Mouse (Mus musculus): ENCODE data around the gene Odaph. TPM values are rescaled to one million over a fixed set of nuclear protein-coding genes. Genes with fewer than 3 reads are reported as not detected.

The Odaph gene
- polyA plus RNA-seq, 1 experiment from 2014 or later: not detected

DNA sequence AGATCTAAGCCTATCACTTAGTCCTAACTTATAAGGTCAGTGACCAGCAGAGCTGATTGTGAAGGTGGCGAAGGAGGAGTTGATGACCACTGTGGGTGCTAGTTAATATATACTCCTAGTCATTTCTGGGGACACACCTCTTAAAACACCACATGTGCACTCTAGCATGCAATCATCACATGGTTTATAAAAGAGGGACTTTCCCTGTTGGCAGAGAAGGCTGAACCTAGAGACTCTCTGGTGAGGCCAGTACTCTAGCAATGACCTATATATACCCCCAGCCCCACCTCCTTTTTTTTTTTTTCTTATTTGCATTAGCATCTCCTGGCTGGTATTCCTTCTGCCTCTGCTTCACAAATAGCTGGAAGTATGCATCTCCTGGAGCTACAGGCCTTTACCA, 25.9 kb upstream of the Odaph start:
- peaks cover 11% of the 10 kb centered on the region for H3K36me3 ChIP-seq (ENCODE audit: control insufficient read depth, insufficient read depth, low read length)
- H3K27me3 ChIP-seq (ENCODE audit: control insufficient read depth, insufficient read depth, low read depth, low read length): no peaks in the 10 kb centered on the region
- no peak for ATAC-seq (ENCODE audit: low read depth)
- peak overlapping the region; percentile 55 for H3K9ac ChIP-seq (ENCODE audit: low read length)
- H3K4me3 ChIP-seq (ENCODE audit: low read length): peak overlapping the region; percentile 88
- peak overlapping the region; percentile 43 for H3K27ac ChIP-seq (ENCODE audit: low read length)
- peak overlapping the region; percentile 78 for H3K4me2 ChIP-seq (ENCODE audit: low read depth, low read length)
- 75% methylated on average over 1 of the region's 1 CpGs for WGBS
- H3K9me3 ChIP-seq (ENCODE audit: control insufficient read depth, low read length): no peaks in the 10 kb centered on the region
- H3K4me1 ChIP-seq (replicated peaks; ENCODE audit: control insufficient read depth, insufficient read depth, low read length): peaks cover 15% of the 10 kb centered on the region

DNA sequence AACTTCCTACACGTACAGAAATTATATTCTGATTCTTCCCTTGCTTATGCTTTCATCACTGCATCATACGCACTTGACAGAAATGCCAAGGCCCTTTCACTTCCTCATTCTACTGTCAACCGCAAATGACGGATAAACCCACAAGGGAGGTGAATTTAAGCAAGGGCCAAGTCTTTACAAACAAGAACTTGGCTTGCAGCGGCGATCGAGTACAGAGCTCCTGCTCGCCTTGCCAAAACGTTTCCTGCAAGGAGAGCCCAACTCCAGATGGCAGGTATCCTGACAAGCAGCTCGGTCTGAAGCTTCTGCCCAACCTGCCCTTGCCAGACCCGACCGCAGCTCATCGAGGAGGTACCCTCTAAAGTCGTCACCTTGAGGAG, 25.0 kb upstream of the Odaph start:
- Histone ChIP-seq H3K4me3 (ENCODE audit: low read length) (peak overlapping the region; percentile 88), H3K27me3 (ENCODE audit: control insufficient read depth, insufficient read depth, low read depth, low read length) (no peaks in the 10 kb centered on the region), H3K4me2 (ENCODE audit: low read depth, low read length) (peak overlapping the region; percentile 78), H3K9me3 (ENCODE audit: control insufficient read depth, low read length) (no peaks in the 10 kb centered on the region), H3K36me3 (ENCODE audit: control insufficient read depth, insufficient read depth, low read length) (peaks cover 5% of the 10 kb centered on the region), H3K9ac (ENCODE audit: low read length) (peak overlapping the region; percentile 89), H3K4me1 (replicated peaks; ENCODE audit: control insufficient read depth, insufficient read depth, low read length) (peaks cover 15% of the 10 kb centered on the region), H3K27ac (ENCODE audit: low read length) (peak overlapping the region; percentile 100)
- peak; percentile 13 for ATAC-seq (ENCODE audit: low read depth)
- WGBS: 0% methylated on average over 14 of the region's 14 CpGs

DNA sequence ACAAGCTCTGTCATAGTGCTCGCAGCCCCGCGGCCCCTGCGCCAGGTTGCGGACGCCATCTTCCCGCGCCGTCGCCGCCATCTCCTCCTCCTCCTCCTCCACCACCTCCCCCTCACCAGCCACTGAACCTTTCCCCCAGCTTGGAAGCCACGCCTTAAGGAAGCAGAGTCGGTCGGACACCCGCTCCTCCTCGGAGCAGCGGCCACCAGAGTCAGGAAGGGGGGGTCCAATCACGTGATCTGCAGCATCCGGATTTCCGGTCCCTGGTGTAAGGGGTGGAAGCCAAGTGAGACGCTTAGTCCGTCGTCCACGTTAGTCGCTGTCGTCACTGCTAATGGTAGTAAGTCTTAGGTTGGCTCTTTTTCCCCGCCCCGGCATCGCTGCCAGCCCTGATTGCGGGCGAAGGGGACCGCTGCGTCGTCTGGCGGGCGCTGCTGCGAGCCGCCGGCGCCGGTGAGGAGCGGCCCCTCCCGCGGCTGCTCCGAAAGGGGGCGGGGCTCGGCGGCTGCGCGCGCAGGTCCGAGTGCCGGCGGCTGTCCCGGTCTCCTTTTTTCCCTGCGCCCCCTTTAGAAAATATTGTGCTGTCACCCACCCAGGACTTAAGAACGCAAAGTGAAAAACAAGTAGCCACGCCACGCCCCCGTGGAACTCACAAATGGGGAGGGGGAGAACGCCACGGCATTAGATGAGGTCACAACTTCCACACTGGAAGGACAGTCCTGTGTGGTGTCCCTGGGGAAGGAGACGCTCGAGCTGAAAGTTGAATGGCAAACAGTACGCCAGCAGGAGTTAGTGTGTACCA, 24.4 kb upstream of the Odaph start, which contains the start of gene Rchy1:
TSS of gene Rchy1 (minus strand) at position 430 of the 802 bp plus-strand sequence.
- H3K27me3 ChIP-seq (ENCODE audit: control insufficient read depth, insufficient read depth, low read depth, low read length): no peaks in the 10 kb centered on the region
- WGBS: under 1% methylated on average over 62 of the region's 65 CpGs
- peak within 1 kb of the TSS; percentile 100 for H3K27ac ChIP-seq (ENCODE audit: low read length)
- peak within 1 kb of the TSS; percentile 88 for H3K4me3 ChIP-seq (ENCODE audit: low read length)
- peaks cover under 1% of the 10 kb centered on the region; the same call in 1 of the 2 replicates for H3K36me3 ChIP-seq (ENCODE audit: control insufficient read depth, insufficient read depth, low read length)
- H3K4me2 ChIP-seq (ENCODE audit: low read depth, low read length): peak within 1 kb of the TSS; percentile 78
- peak; percentile 98 for ATAC-seq (ENCODE audit: low read depth)
- H3K9me3 ChIP-seq (ENCODE audit: control insufficient read depth, low read length): no peaks in the 10 kb centered on the region
- H3K9ac ChIP-seq (ENCODE audit: low read length): peak within 1 kb of the TSS; percentile 89
- peaks cover 15% of the 10 kb centered on the region for H3K4me1 ChIP-seq (replicated peaks; ENCODE audit: control insufficient read depth, insufficient read depth, low read length)

DNA sequence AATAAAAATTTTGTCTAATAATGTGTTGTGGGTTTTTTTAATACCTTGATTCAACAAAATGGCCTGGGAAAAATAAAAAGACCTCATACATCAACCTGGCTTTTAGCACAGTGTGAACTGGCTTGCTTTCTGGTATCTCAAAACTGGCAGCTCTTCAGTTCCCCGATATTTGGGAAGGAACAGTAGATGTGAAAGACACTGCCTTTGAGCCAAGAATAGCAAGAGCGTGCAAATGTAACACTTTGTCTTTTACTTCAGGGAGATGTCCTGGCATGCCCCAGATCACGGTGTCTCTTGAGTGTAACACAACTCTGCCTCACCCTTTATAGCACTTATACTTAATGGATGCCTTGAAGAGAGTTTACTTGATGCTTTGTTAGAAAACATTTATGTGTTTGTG, 15.2 kb upstream of the Odaph start:
- no peak for ATAC-seq (ENCODE audit: low read depth)
- no peak overlapping the region for H3K4me3 ChIP-seq (ENCODE audit: low read length)
- H3K27me3 ChIP-seq (ENCODE audit: control insufficient read depth, insufficient read depth, low read depth, low read length): no peaks in the 10 kb centered on the region
- no peaks in the 10 kb centered on the region for H3K4me1 ChIP-seq (replicated peaks; ENCODE audit: control insufficient read depth, insufficient read depth, low read length)
- H3K36me3 ChIP-seq (ENCODE audit: control insufficient read depth, insufficient read depth, low read length): no peaks in the 10 kb centered on the region
- no peaks in the 10 kb centered on the region for H3K9me3 ChIP-seq (ENCODE audit: control insufficient read depth, low read length)
- H3K4me2 ChIP-seq (ENCODE audit: low read depth, low read length): no peak overlapping the region
- 87% methylated on average over 3 of the region's 3 CpGs for WGBS
- no peak overlapping the region for H3K9ac ChIP-seq (ENCODE audit: low read length)
- H3K27ac ChIP-seq (ENCODE audit: low read length): no peak overlapping the region

- Histone ChIP-seq H3K27ac (ENCODE audit: low read length) (no peak overlapping the region), H3K4me3 (ENCODE audit: low read length) (no peak overlapping the region), H3K4me2 (ENCODE audit: low read depth, low read length) (no peak overlapping the region), H3K4me1 (replicated peaks; ENCODE audit: control insufficient read depth, insufficient read depth, low read length) (no peaks in the 10 kb centered on the region), H3K9me3 (ENCODE audit: control insufficient read depth, low read length) (no peaks in the 10 kb centered on the region), H3K27me3 (ENCODE audit: control insufficient read depth, insufficient read depth, low read depth, low read length) (no peaks in the 10 kb centered on the region), H3K9ac (ENCODE audit: low read length) (no peak overlapping the region), H3K36me3 (ENCODE audit: control insufficient read depth, insufficient read depth, low read length) (no peaks in the 10 kb centered on the region)
- WGBS: 81% methylated on average over 7 of the region's 7 CpGs
- ATAC-seq (ENCODE audit: low read depth): no peak
These were observed 13.3 kb upstream of the Odaph start for GRCm38 (mm10) chr5:91974002-91974401.

- no peaks in the 10 kb centered on the region for H3K4me1 ChIP-seq (replicated peaks; ENCODE audit: control insufficient read depth, insufficient read depth, low read length)
- no peak overlapping the region for H3K27ac ChIP-seq (ENCODE audit: low read length)
- H3K4me2 ChIP-seq (ENCODE audit: low read depth, low read length): no peak overlapping the region
- no peak overlapping the region for H3K4me3 ChIP-seq (ENCODE audit: low read length)
- no peaks in the 10 kb centered on the region for H3K36me3 ChIP-seq (ENCODE audit: control insufficient read depth, insufficient read depth, low read length)
- WGBS: 93% methylated on average over 9 of the region's 9 CpGs
- no peaks in the 10 kb centered on the region for H3K27me3 ChIP-seq (ENCODE audit: control insufficient read depth, insufficient read depth, low read depth, low read length)
- no peak overlapping the region for H3K9ac ChIP-seq (ENCODE audit: low read length)
- H3K9me3 ChIP-seq (ENCODE audit: control insufficient read depth, low read length): no peaks in the 10 kb centered on the region
- ATAC-seq (ENCODE audit: low read depth): no peak
These were observed 11.5 kb upstream of the Odaph start for GRCm38 (mm10) chr5:91975758-91976157.

GRCm38 (mm10) chr5:91976566-91977396, 10.5 kb upstream of the Odaph start:
- H3K27me3 ChIP-seq (ENCODE audit: control insufficient read depth, insufficient read depth, low read depth, low read length): no peaks in the 10 kb centered on the region
- H3K4me3 ChIP-seq (ENCODE audit: low read length): no peak overlapping the region
- H3K36me3 ChIP-seq (ENCODE audit: control insufficient read depth, insufficient read depth, low read length): no peaks in the 10 kb centered on the region
- WGBS: 69% methylated on average over 10 of the region's 10 CpGs
- H3K9me3 ChIP-seq (ENCODE audit: control insufficient read depth, low read length): no peaks in the 10 kb centered on the region
- H3K4me1 ChIP-seq (replicated peaks; ENCODE audit: control insufficient read depth, insufficient read depth, low read length): no peaks in the 10 kb centered on the region
- no peak overlapping the region for H3K27ac ChIP-seq (ENCODE audit: low read length)
- no peak overlapping the region for H3K4me2 ChIP-seq (ENCODE audit: low read depth, low read length)
- no peak for ATAC-seq (ENCODE audit: low read depth)
- H3K9ac ChIP-seq (ENCODE audit: low read length): no peak overlapping the region

GRCm38 (mm10) chr5:91977397-91977770, 9.9 kb upstream of the Odaph start:
- no peaks in the 10 kb centered on the region for H3K4me1 ChIP-seq (replicated peaks; ENCODE audit: control insufficient read depth, insufficient read depth, low read length)
- H3K9me3 ChIP-seq (ENCODE audit: control insufficient read depth, low read length): no peaks in the 10 kb centered on the region
- WGBS: 71% methylated on average over 2 of the region's 2 CpGs
- H3K9ac ChIP-seq (ENCODE audit: low read length): no peak overlapping the region
- no peak overlapping the region for H3K4me3 ChIP-seq (ENCODE audit: low read length)
- no peak for ATAC-seq (ENCODE audit: low read depth)
- no peaks in the 10 kb centered on the region for H3K27me3 ChIP-seq (ENCODE audit: control insufficient read depth, insufficient read depth, low read depth, low read length)
- H3K27ac ChIP-seq (ENCODE audit: low read length): no peak overlapping the region
- no peak overlapping the region for H3K4me2 ChIP-seq (ENCODE audit: low read depth, low read length)
- no peaks in the 10 kb centered on the region for H3K36me3 ChIP-seq (ENCODE audit: control insufficient read depth, insufficient read depth, low read length)

DNA sequence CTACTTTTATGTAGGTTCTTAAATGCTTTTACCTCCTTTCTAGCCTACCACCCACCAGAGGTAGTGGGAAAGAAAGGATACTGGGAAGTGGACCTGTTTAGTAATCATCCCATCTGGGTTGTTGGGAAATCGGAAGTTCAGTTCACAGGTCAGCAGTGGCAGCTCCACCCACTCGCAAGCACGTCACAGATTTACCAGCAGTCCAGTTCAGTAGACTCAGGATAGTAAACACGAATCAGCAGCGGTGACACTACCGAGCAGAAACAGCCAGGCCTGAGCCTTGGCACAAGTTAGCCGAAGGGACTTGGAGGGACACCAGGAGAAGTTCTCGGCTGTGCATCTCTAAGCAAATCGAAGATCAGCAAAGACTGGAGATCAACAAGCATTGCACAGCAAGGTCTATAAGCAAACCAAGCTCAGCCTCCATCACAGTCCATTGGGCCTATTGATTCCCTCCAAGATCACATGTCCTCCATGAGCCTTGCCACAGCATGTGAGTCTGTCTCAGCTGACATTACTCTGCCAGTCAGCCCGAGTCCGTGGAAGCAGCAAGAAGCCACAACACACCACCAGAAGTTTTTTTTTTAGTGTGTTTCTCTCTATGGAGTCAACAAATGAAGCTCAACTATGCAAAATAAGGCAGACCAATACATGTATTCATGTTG, 6.0 kb upstream of the Odaph start:
- no peak overlapping the region for H3K9ac ChIP-seq (ENCODE audit: low read length)
- no peak overlapping the region for H3K4me2 ChIP-seq (ENCODE audit: low read depth, low read length)
- H3K9me3 ChIP-seq (ENCODE audit: control insufficient read depth, low read length): no peaks in the 10 kb centered on the region
- no peaks in the 10 kb centered on the region for H3K36me3 ChIP-seq (ENCODE audit: control insufficient read depth, insufficient read depth, low read length)
- 85% methylated on average over 11 of the region's 11 CpGs for WGBS
- H3K27ac ChIP-seq (ENCODE audit: low read length): no peak overlapping the region
- ATAC-seq (ENCODE audit: low read depth): no peak
- no peaks in the 10 kb centered on the region for H3K4me1 ChIP-seq (replicated peaks; ENCODE audit: control insufficient read depth, insufficient read depth, low read length)
- H3K27me3 ChIP-seq (ENCODE audit: control insufficient read depth, insufficient read depth, low read depth, low read length): no peaks in the 10 kb centered on the region
- no peak overlapping the region for H3K4me3 ChIP-seq (ENCODE audit: low read length)

Measured in lung, embryonic 16.5 days (tissue).